ENCODE assay signal across 10 mouse cellular contexts in genomic region chr10:60028979-60029378, GRCm38 (mm10). TPM values are rescaled to one million over a fixed set of nuclear protein-coding genes. Genes with fewer than 3 reads are reported as not detected.
A peak's percentile ranks its signal among the peaks of the same experiment; 100 is the strongest.
DNase-seq lines count a peak whose midpoint lies in the region; ATAC-seq and TF ChIP-seq lines count a peak whose summit lies in the region.
"Had no signal": no experiment of that assay in that cellular context is flagged by ENCODE, and none has a peak within 500 bp of the region (broad histone marks: within the 10 kb centered on the region; RNA-seq: fewer than 3 reads in every experiment).

No protein-coding gene starts in this region.

- no peak overlapping the region for H3K9ac ChIP-seq in forebrain, embryonic 11.5 days (ENCODE audit: low read length)
- H3K9ac ChIP-seq in intestine, postnatal 0 days (ENCODE audit: low read depth, low read length), result no peak overlapping the region
- H3K9ac ChIP-seq in limb, embryonic 14.5 days (ENCODE audit: low read depth, low read length, severe bottlenecking), result no peak overlapping the region
- H3K9ac ChIP-seq in liver, embryonic 12.5 days, result no peak overlapping the region

- no peak for ATAC-seq in forebrain, embryonic 11.5 days (replicated peaks; ENCODE audit: low FRiP score)
- no peak for ATAC-seq in intestine, postnatal 0 days
- ATAC-seq in limb, embryonic 14.5 days (ENCODE audit: low FRiP score, low read depth), result no peak
- no peak for ATAC-seq in megakaryocyte, adult 5-6 weeks (ENCODE audit: poor library complexity, severe bottlenecking)
- no peak for ATAC-seq in liver, embryonic 12.5 days

- H3K4me3 ChIP-seq in forebrain, embryonic 10.5 days, result no peak overlapping the region
- H3K4me3 ChIP-seq in forebrain, embryonic 11.5 days (ENCODE audit: low read depth, low read length), result no peak overlapping the region
- no peak overlapping the region for H3K4me3 ChIP-seq in intestine, postnatal 0 days (ENCODE audit: low read depth, low read length)
- H3K4me3 ChIP-seq in limb, embryonic 14.5 days (replicated peaks; ENCODE audit: low read length), result no peak overlapping the region
- H3K4me3 ChIP-seq in liver, embryonic 12.5 days, result no peak overlapping the region

- no peak for TF ChIP-seq CTCF in intestine, postnatal 0 days (IDR thresholded peaks at IDR 0.05; ENCODE audit: low read depth)

- no peak for TF ChIP-seq POLR2A in limb, embryonic 14.5 days (IDR thresholded peaks at IDR 0.05; ENCODE audit: borderline replicate concordance, extremely low read depth, insufficient read depth, insufficient read length)

- peak overlapping the region; percentile 27; the same call in 1 of the 2 replicates for H3K27ac ChIP-seq in forebrain, embryonic 10.5 days
- H3K27ac ChIP-seq in forebrain, embryonic 11.5 days (ENCODE audit: low read depth, low read length), result no peak overlapping the region
- 0 out of 2 replicates have a peak overlapping the region, but pooled peaks have one; percentile 78 for H3K27ac ChIP-seq in intestine, postnatal 0 days (ENCODE audit: low read depth, low read length)
- H3K27ac ChIP-seq in limb, embryonic 14.5 days (replicated peaks; ENCODE audit: low read depth, low read length), result no peak overlapping the region
- H3K27ac ChIP-seq in liver, embryonic 12.5 days, result no peak overlapping the region

- H3K9me3 ChIP-seq in forebrain, embryonic 10.5 days, result no peaks in the 10 kb centered on the region
- no peaks in the 10 kb centered on the region for H3K9me3 ChIP-seq in forebrain, embryonic 11.5 days (ENCODE audit: control insufficient read depth, low read length)
- no peaks in the 10 kb centered on the region for H3K9me3 ChIP-seq in intestine, postnatal 0 days (ENCODE audit: control insufficient read depth)
- no peaks in the 10 kb centered on the region for H3K9me3 ChIP-seq in limb, embryonic 14.5 days (ENCODE audit: control insufficient read depth, low read length)
- no peaks in the 10 kb centered on the region for H3K9me3 ChIP-seq in liver, embryonic 12.5 days (replicated peaks)

- no peak overlapping the region for H3K4me2 ChIP-seq in forebrain, embryonic 11.5 days (ENCODE audit: low read depth, low read length, severe bottlenecking)
- H3K4me2 ChIP-seq in intestine, postnatal 0 days (replicated peaks; ENCODE audit: low read depth), result no peak overlapping the region
- H3K4me2 ChIP-seq in limb, embryonic 14.5 days (replicated peaks; ENCODE audit: low read depth, low read length, severe bottlenecking), result no peak overlapping the region
- no peak overlapping the region for H3K4me2 ChIP-seq in liver, embryonic 12.5 days

- no peak for DNase-seq in forebrain, embryonic 10.5 days (ENCODE audit: extremely low spot score, low spot score)
- DNase-seq in forebrain, embryonic 11.5 days (ENCODE audit: low spot score), result no peak
- peak; percentile 37 for DNase-seq in adipocyte (ENCODE audit: low spot score)
- peak; percentile 28 for DNase-seq in limb, embryonic 14.5 days (ENCODE audit: low spot score)
- DNase-seq in B cell, adult 2 months, result no peak
- DNase-seq: liver; right cerebral cortex, postnatal 25 days had no signal

- no peaks in the 10 kb centered on the region for H3K27me3 ChIP-seq in forebrain, embryonic 10.5 days (ENCODE audit: poor library complexity, severe bottlenecking)
- H3K27me3 ChIP-seq in forebrain, embryonic 11.5 days (ENCODE audit: control insufficient read depth, insufficient read depth, low read length), result no peaks in the 10 kb centered on the region
- H3K27me3 ChIP-seq in intestine, postnatal 0 days (replicated peaks; ENCODE audit: control insufficient read depth, insufficient read depth, low read length), result no peaks in the 10 kb centered on the region
- no peaks in the 10 kb centered on the region for H3K27me3 ChIP-seq in limb, embryonic 14.5 days (ENCODE audit: control insufficient read depth, insufficient read depth, low read length)
- no peaks in the 10 kb centered on the region for H3K27me3 ChIP-seq in liver, embryonic 12.5 days (replicated peaks)

- H3K4me1 ChIP-seq in forebrain, embryonic 10.5 days, result peaks cover 52% of the 10 kb centered on the region
- H3K4me1 ChIP-seq in forebrain, embryonic 11.5 days (replicated peaks; ENCODE audit: control insufficient read depth, insufficient read depth, low read length), result peaks cover 8% of the 10 kb centered on the region; the same call in 1 of the 2 replicates
- H3K4me1 ChIP-seq in intestine, postnatal 0 days (replicated peaks; ENCODE audit: control insufficient read depth, insufficient read depth, low read length), result peaks cover 10% of the 10 kb centered on the region; the same call in 1 of the 2 replicates
- H3K4me1 ChIP-seq in limb, embryonic 14.5 days (ENCODE audit: control insufficient read depth, insufficient read depth, low read length), result peaks cover 39% of the 10 kb centered on the region
- peaks cover under 1% of the 10 kb centered on the region; the same call in 1 of the 2 replicates for H3K4me1 ChIP-seq in liver, embryonic 12.5 days

- H3K36me3 ChIP-seq in forebrain, embryonic 10.5 days (replicated peaks), result no peaks in the 10 kb centered on the region
- H3K36me3 ChIP-seq in forebrain, embryonic 11.5 days (ENCODE audit: control insufficient read depth, insufficient read depth, low read length), result no peaks in the 10 kb centered on the region
- H3K36me3 ChIP-seq in intestine, postnatal 0 days (ENCODE audit: control insufficient read depth, insufficient read depth), result peaks cover 2% of the 10 kb centered on the region; the same call in 1 of the 2 replicates
- H3K36me3 ChIP-seq in limb, embryonic 14.5 days (ENCODE audit: control insufficient read depth, insufficient read depth, low read length), result 0 out of 2 replicates have a peak, but pooled peaks cover 4% of the 10 kb centered on the region
- H3K36me3 ChIP-seq in liver, embryonic 12.5 days, result peaks cover 3% of the 10 kb centered on the region; the same call in 1 of the 2 replicates

- 84% methylated on average over 7 of the region's 7 CpGs for WGBS in forebrain, embryonic 10.5 days
- 61% methylated on average over 7 of the region's 7 CpGs for WGBS in forebrain, embryonic 11.5 days
- 62% methylated on average over 7 of the region's 7 CpGs for WGBS in intestine, postnatal 0 days
- WGBS in limb, embryonic 14.5 days, result 43% methylated on average over 7 of the region's 7 CpGs
- 73% methylated on average over 7 of the region's 7 CpGs for whole genome bisulfite sequencing in liver, embryonic 12.5 days (ENCODE audit: insufficient replicate concordance)

RNA-seq across cellular contexts. Expression of gene Anapc16, which starts 26.0 kb away (rescaled TPM):
- 96.8 and 108 TPM in 2 replicates for polyA plus RNA-seq in forebrain, embryonic 10.5 days (2016; fragmentation: Nextera tagmentation; extraction: Ambion mirVana)
- 94.6 and 99.4 TPM in 2 replicates for polyA plus RNA-seq in forebrain, embryonic 11.5 days (2014; fragmentation: Nextera tagmentation; extraction: Ambion mirVana)
- 98.4 and 100 TPM in 2 replicates for polyA plus RNA-seq in intestine, postnatal 0 days (2015; fragmentation: Nextera tagmentation; extraction: Ambion mirVana)
- 105 and 109 TPM in 2 replicates for polyA plus RNA-seq in limb, embryonic 14.5 days (2012; rRNA removed)
- 110 and 114 TPM in 2 replicates for polyA plus RNA-seq in limb, embryonic 14.5 days (2014; fragmentation: Nextera tagmentation; extraction: Ambion mirVana)
- 45.9 and 57.2 TPM in 2 replicates for total RNA-seq in megakaryocyte, adult 5-6 weeks (2015)
- 35.2 and 39.4 TPM in 2 replicates for total RNA-seq in megakaryocyte, adult 5-6 weeks (2017)
- 55.3 and 63.1 TPM in 2 replicates for polyA plus RNA-seq in liver, embryonic 12.5 days (2016; fragmentation: Nextera tagmentation; extraction: Ambion mirVana)

RNA-seq across cellular contexts. Expression of gene Ascc1, which starts 26.4 kb away (rescaled TPM):
- polyA plus RNA-seq in forebrain, embryonic 10.5 days (2016; fragmentation: Nextera tagmentation; extraction: Ambion mirVana), result 33.5 and 34.7 TPM in 2 replicates
- polyA plus RNA-seq in forebrain, embryonic 11.5 days (2014; fragmentation: Nextera tagmentation; extraction: Ambion mirVana), result 35.8 and 38.4 TPM in 2 replicates
- 28.7 TPM in 2 replicates for polyA plus RNA-seq in intestine, postnatal 0 days (2015; fragmentation: Nextera tagmentation; extraction: Ambion mirVana)
- 29.4 and 32.9 TPM in 2 replicates for polyA plus RNA-seq in limb, embryonic 14.5 days (2012; rRNA removed)
- 41.2 and 45.4 TPM in 2 replicates for polyA plus RNA-seq in limb, embryonic 14.5 days (2014; fragmentation: Nextera tagmentation; extraction: Ambion mirVana)
- total RNA-seq in megakaryocyte, adult 5-6 weeks (2015), result 25.7 and 29.9 TPM in 2 replicates
- total RNA-seq in megakaryocyte, adult 5-6 weeks (2017), result 24.3 and 27.0 TPM in 2 replicates
- polyA plus RNA-seq in liver, embryonic 12.5 days (2016; fragmentation: Nextera tagmentation; extraction: Ambion mirVana), result 22.6 and 23.4 TPM in 2 replicates

Comparison
In these comparisons a context has a peak if more than half of its experiments do, and no peak if none do; other contexts are left out.
1. H3K27ac ChIP-seq: peak in forebrain, embryonic 10.5 days (single experiment) and intestine, postnatal 0 days (single experiment); none in forebrain, embryonic 11.5 days (single experiment), limb, embryonic 14.5 days (single experiment) and liver, embryonic 12.5 days (single experiment).
2. DNase-seq: peak in adipocyte (single experiment) and limb, embryonic 14.5 days (single experiment); none in forebrain, embryonic 10.5 days (single experiment), forebrain, embryonic 11.5 days (single experiment) and B cell, adult 2 months (0 of 2).